Mouse (Mus musculus) embryonic facial prominence, embryonic 10.5 days (tissue): ENCODE results near the gene Mdga2. TPM values are rescaled to one million over a fixed set of nuclear protein-coding genes. Genes with fewer than 3 reads are reported as not detected.

Source experiments
- DNase-seq: peaks from one replicate; pipeline ENCODE4 v3.0.0-alpha.2; 2017; ENCODE audit warnings: low spot score
- H3K27ac ChIP-seq: fragments of 300-500 bp; sonication (generic); replicated peaks from 2 replicates; pipeline ENCODE4 v1.5.1; 2016; ENCODE audit warnings: mild to moderate bottlenecking
- H3K27me3 ChIP-seq: fragments of 300-500 bp; sonication (generic); replicated peaks from 2 replicates; pipeline ENCODE4 v1.6.1; 2016; ENCODE audit warnings: low read depth, mild to moderate bottlenecking; ENCODE audit not compliant: poor library complexity, severe bottlenecking
- H3K36me3 ChIP-seq: fragments of 300-500 bp; sonication (generic); replicated peaks from 2 replicates; pipeline ENCODE4 v1.6.1; 2016; ENCODE audit warnings: mild to moderate bottlenecking, moderate library complexity
- H3K4me1 ChIP-seq: fragments of 300-500 bp; sonication (generic); 2 replicates; pipeline ENCODE4 v1.6.1; 2016
- H3K4me3 ChIP-seq: fragments of 300-500 bp; sonication (generic); 2 replicates; pipeline ENCODE4 v1.5.1; 2016; ENCODE audit warnings: mild to moderate bottlenecking, moderate library complexity
- H3K9me3 ChIP-seq: fragments of 300-500 bp; sonication (generic); 2 replicates; pipeline ENCODE4 v1.6.1; 2016; ENCODE audit warnings: mild to moderate bottlenecking
- WGBS: fragments of 180-500 bp; shearing (Covaris S2); methylation state at CpG from one replicate; pipeline ENCODE4 v1.1.7; 2016; 5-methylcytosine and 5-hydroxymethylcytosine counted together
- polyA plus RNA-seq: library from polyadenylated mRNA; unstranded; fragments of >200 nt; fragmentation: Nextera tagmentation; extraction: Ambion mirVana; gene quantifications from 2 replicates; pipeline ENCODE4 v1.2.1, GENCODE M21; 2016

The Mdga2 gene
- polyA plus RNA-seq, 1 experiment from 2014 or later = 2.5 TPM

DNA sequence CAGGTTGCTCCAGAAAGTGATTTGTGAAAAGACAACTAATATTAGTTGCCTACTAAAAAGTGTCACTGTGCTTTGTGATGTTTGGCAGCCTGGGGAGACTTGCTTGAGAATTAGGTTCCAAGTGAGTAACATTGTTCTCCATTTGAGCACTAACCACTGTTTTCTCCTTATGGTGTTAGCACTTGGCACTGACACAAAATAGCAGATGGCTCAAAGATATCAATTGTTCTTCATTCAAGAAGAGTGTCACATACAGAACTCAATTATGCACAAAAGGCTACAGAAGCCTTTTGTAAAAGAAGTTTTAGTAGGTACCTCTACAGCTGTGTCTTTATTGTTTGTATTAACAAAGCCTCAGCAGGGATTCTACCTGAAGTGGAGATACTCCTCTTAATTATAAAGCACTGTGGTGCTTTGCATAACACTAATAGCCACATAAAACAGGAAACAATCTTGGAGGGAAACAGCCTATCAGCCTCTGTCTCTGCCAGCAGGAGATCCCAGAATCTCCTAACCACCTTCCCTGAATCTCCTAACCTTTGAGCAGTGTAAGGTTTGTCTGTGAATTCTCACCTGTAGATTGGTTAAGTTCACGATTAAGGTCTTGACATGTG, 630.6 kb downstream of the Mdga2 start:
- Histone ChIP-seq H3K4me3 (no peak overlapping the region), H3K4me1 (no peaks in the 10 kb centered on the region), H3K27ac (no peak overlapping the region), H3K27me3 (no peaks in the 10 kb centered on the region), H3K9me3 (no peaks in the 10 kb centered on the region), H3K36me3 (no peaks in the 10 kb centered on the region)
- no peak for DNase-seq
- 41% methylated on average over 1 of the region's 1 CpGs for WGBS

- WGBS = 91% methylated on average over 1 of the region's 1 CpGs
- Histone ChIP-seq H3K36me3 (no peaks in the 10 kb centered on the region), H3K27ac (no peak overlapping the region), H3K4me3 (no peak overlapping the region), H3K4me1 (no peaks in the 10 kb centered on the region), H3K9me3 (no peaks in the 10 kb centered on the region), H3K27me3 (no peaks in the 10 kb centered on the region)
- no peak for DNase-seq
Observed at GRCm38 (mm10) chr12:66565396-66565795, 657.0 kb downstream of the Mdga2 start.

- H3K9me3 ChIP-seq = no peaks in the 10 kb centered on the region
- WGBS = 82% methylated on average over 3 of the region's 3 CpGs
- H3K4me3 ChIP-seq = no peak overlapping the region
- no peak for DNase-seq
- H3K4me1 ChIP-seq = no peaks in the 10 kb centered on the region
- H3K27ac ChIP-seq = no peak overlapping the region
- H3K27me3 ChIP-seq = no peaks in the 10 kb centered on the region
- H3K36me3 ChIP-seq = no peaks in the 10 kb centered on the region
Observed at GRCm38 (mm10) chr12:66556846-66557245, 665.5 kb downstream of the Mdga2 start.

DNA sequence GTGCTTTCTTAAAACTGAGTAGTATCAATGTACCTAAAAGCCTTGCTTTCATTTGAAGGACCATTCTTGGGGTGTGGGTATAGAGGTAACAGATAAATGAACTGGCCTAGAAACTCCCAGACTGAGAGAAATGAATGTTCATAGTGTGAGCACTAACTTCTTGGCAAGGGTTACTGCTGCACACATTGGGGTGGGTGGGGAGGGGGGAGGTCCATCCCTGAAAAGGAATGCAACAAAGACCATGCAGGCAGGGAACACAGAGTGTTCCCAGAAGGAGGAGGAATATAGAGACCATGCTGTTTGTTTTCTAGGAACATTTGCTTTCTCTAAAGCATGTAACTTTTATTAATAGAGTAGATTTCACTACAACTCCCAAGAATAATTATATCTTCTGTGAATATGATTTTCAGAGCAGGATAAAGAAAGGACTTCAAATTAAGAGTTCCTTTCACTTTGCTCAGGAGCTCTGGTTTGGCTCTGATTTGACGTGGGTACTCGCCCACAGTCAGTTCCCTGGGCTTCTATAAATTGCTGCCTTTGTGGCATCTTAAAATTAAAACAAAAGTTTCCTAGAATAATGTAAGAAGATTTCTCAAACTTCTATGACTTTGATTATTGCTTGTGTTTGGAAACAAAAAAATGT, 666.0 kb downstream of the Mdga2 start:
- Histone ChIP-seq H3K27ac (no peak overlapping the region), H3K4me3 (no peak overlapping the region), H3K27me3 (no peaks in the 10 kb centered on the region), H3K4me1 (no peaks in the 10 kb centered on the region), H3K9me3 (no peaks in the 10 kb centered on the region), H3K36me3 (no peaks in the 10 kb centered on the region)
- no peak for DNase-seq
- WGBS = 73% methylated on average over 2 of the region's 2 CpGs

GRCm38 (mm10) chr12:66524973-66525372, 697.4 kb downstream of the Mdga2 start:
- H3K27ac ChIP-seq = no peak overlapping the region
- H3K9me3 ChIP-seq = no peaks in the 10 kb centered on the region
- H3K4me1 ChIP-seq = no peaks in the 10 kb centered on the region
- DNase-seq = no peak
- H3K4me3 ChIP-seq = no peak overlapping the region
- no peaks in the 10 kb centered on the region for H3K27me3 ChIP-seq
- 46% methylated on average over 2 of the region's 2 CpGs for WGBS
- H3K36me3 ChIP-seq = no peaks in the 10 kb centered on the region

DNA sequence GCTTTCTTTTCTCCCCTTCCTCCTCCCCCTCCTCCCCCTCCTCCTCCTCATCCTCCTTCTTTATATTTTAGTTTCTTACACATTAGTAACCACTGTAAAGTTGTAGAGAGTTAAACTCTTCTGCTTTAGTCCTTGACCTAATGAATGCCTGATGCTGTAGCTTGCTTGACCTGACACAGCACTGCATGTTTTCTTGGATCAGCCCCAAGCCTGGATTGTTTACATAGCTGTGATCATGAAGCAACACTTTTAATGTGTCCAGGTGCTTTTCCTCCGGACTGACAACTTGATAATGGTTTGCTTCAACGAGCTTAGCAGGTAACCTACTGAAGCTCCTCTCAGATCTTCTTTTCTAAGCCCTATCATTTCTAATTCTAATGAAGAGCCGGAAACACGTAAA, 723.1 kb downstream of the Mdga2 start:
- Histone ChIP-seq H3K36me3 (no peaks in the 10 kb centered on the region), H3K27me3 (no peaks in the 10 kb centered on the region), H3K9me3 (no peaks in the 10 kb centered on the region), H3K4me3 (no peak overlapping the region), H3K27ac (no peak overlapping the region), H3K4me1 (no peaks in the 10 kb centered on the region)
- 67% methylated on average over 4 of the region's 4 CpGs for WGBS
- DNase-seq = no peak

DNA sequence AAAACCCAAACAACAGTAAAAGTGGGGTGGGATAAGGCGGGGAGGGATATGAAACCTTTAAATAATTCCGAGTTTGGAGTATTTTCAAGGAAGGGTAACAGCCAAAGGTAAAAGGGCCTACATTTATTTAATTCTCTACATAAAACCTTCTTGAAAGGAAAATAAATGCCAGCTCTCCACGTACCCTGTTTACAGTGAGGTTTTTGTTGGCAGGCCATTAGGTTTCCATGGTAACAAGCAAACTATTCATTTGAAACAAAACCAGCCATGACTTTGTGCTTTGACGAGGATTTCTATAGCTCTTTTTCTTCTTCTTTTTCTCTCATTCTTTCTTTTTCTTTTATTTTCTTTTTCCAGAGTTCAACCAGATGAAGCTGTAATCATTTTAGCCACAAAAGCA, 751.5 kb downstream of the Mdga2 start:
- H3K27me3 ChIP-seq = no peaks in the 10 kb centered on the region
- no peaks in the 10 kb centered on the region for H3K9me3 ChIP-seq
- no peaks in the 10 kb centered on the region for H3K36me3 ChIP-seq
- no peak for DNase-seq
- 57% methylated on average over 4 of the region's 4 CpGs for WGBS
- no peaks in the 10 kb centered on the region for H3K4me1 ChIP-seq
- no peak overlapping the region for H3K27ac ChIP-seq
- no peak overlapping the region for H3K4me3 ChIP-seq

- Histone ChIP-seq H3K4me3 (no peak overlapping the region), H3K27ac (no peak overlapping the region), H3K4me1 (no peaks in the 10 kb centered on the region), H3K27me3 (no peaks in the 10 kb centered on the region), H3K9me3 (no peaks in the 10 kb centered on the region), H3K36me3 (no peaks in the 10 kb centered on the region)
- DNase-seq = no peak
- WGBS = 83% methylated on average over 8 of the region's 8 CpGs
Observed at GRCm38 (mm10) chr12:66470243-66470863, 752.0 kb downstream of the Mdga2 start.

DNA sequence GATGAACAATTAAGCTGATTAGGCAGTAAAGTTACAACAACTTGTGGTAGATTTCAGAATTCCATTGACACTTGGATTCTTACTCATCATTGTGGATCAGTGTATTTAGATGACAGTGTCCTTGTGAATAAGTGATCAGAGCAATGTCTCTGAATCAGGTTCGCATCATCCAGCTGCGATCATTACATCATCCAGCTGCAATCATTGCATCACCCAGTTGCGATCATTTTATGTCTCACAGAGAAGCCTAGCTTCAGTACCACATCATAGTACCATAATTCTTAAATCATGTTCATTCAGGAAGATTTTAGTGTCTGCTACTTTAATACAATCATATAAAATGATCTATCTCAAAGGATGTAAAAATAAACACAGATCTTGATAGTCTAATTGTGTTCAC, 756.8 kb downstream of the Mdga2 start:
- WGBS = 93% methylated on average over 3 of the region's 3 CpGs
- no peaks in the 10 kb centered on the region for H3K36me3 ChIP-seq
- no peak for DNase-seq
- no peaks in the 10 kb centered on the region for H3K4me1 ChIP-seq
- no peak overlapping the region for H3K4me3 ChIP-seq
- H3K27ac ChIP-seq = no peak overlapping the region
- no peaks in the 10 kb centered on the region for H3K27me3 ChIP-seq
- H3K9me3 ChIP-seq = no peaks in the 10 kb centered on the region

DNA sequence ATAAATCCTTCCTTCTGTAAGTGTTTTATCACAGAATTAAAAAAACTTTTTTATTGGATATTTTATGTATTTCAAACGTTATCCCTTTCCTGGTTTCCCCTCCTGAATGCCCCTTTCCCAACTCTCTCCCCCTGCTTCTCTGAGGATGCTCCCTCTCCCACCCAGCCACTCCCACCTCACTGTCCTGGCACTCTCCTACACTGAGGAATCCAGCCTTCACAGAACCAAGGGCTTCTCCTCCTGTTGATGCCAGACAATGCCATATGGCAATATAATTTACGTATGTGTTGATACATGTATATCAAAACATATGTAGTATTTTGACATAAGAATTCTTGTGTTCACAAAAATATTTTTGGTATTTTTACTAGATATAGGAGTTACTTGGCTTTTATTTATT, 779.0 kb downstream of the Mdga2 start:
- 78% methylated on average over 2 of the region's 2 CpGs for WGBS
- H3K4me3 ChIP-seq = no peak overlapping the region

More for the DNA sequence above, 779.0 kb downstream of the Mdga2 start:
- Histone ChIP-seq H3K36me3 (no peaks in the 10 kb centered on the region), H3K4me1 (no peaks in the 10 kb centered on the region), H3K27ac (no peak overlapping the region), H3K9me3 (no peaks in the 10 kb centered on the region), H3K27me3 (no peaks in the 10 kb centered on the region)
- no peak for DNase-seq
